In the genomic region with DNA sequence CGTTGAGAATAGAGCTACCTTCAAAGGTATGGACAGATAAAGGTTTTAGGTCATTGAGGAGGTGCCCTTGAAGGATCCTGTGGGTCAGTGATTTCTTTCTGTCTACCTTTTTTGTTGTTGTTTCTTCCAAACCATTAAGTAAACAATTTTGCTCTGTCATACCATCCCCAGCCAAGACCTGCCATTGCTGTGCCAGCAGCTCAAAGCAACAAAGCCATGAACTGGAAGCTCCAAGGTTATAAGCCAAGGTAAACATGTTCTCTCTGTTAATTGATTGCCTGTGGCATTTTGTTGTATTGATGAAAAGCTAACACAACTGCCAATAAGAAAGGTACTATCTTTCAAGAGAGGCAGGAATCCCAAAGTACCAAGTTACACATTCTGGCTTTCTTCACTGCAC, we compare ENCODE assay signal across 18 mouse cellular contexts.
DNase-seq lines count a peak whose midpoint lies in the region; ATAC-seq and TF ChIP-seq lines count a peak whose summit lies in the region.
"Had no signal": no experiment of that assay in that cellular context is flagged by ENCODE, and none has a peak within 500 bp of the region (broad histone marks: within the 10 kb centered on the region; RNA-seq: fewer than 3 reads in every experiment).

No protein-coding gene starts in this region.

- H3K27me3 ChIP-seq in liver, adult 2 months (ENCODE audit: control insufficient read depth, insufficient read depth, low read length): no peaks in the 10 kb centered on the region
- H3K27me3 ChIP-seq in liver, embryonic 12.5 days (replicated peaks): no peaks in the 10 kb centered on the region
- H3K27me3 ChIP-seq: Patski had no signal

- no peak overlapping the region for H3K4me2 ChIP-seq in liver, embryonic 12.5 days

- H3K9ac ChIP-seq in liver, adult 2 months (ENCODE audit: low read depth, low read length): no peak overlapping the region
- H3K9ac ChIP-seq in liver, embryonic 12.5 days: no peak overlapping the region

- H3K36me3 ChIP-seq in liver, adult 2 months (ENCODE audit: control insufficient read depth, insufficient read depth, low read length): no peaks in the 10 kb centered on the region
- H3K36me3 ChIP-seq in liver, embryonic 12.5 days: no peaks in the 10 kb centered on the region
- H3K36me3 ChIP-seq: G1E had no signal

- DNase-seq in liver, adult 2 months (ENCODE audit: extremely low read depth, low read depth, low spot score): peak; percentile 96
- peak; percentile 2 for DNase-seq in gonadal fat pad, adult 2 months (ENCODE audit: low read depth)
- no peak for DNase-seq in adrenal gland, postnatal 25 days
- DNase-seq: adrenal gland, adult 2 months; adrenal gland, adult 8-10 months; adrenal gland, postnatal 10 days; adrenal gland, postnatal 14 days; adrenal gland, postnatal 36 days; B cell, adult 2 months; cerebellum, adult 11 months; cerebellum, adult 11-12 months; cerebellum, adult 18-20 months; cerebellum, adult 2 months had no signal

- TF ChIP-seq POLR2A in liver, adult 2 months (IDR thresholded peaks at IDR 0.05; ENCODE audit: extremely low read depth, insufficient read depth, low read length): no peak

- peak overlapping the region; percentile 66 for H3K27ac ChIP-seq in liver, adult 2 months (replicated peaks; ENCODE audit: insufficient read depth, low read depth, low read length)
- no peak overlapping the region for H3K27ac ChIP-seq in liver, embryonic 12.5 days

- H3K4me1 ChIP-seq in liver, adult 2 months (ENCODE audit: control insufficient read depth, insufficient read depth, low read length): peaks cover 20% of the 10 kb centered on the region
- H3K4me1 ChIP-seq in liver, embryonic 12.5 days: no peaks in the 10 kb centered on the region

- WGBS in liver, adult 2 months: 60% methylated on average over 1 of the region's 1 CpGs
- whole genome bisulfite sequencing in liver, embryonic 12.5 days (ENCODE audit: insufficient replicate concordance): 33% methylated on average over 1 of the region's 1 CpGs

- H3K9me3 ChIP-seq in liver, embryonic 12.5 days (replicated peaks): no peaks in the 10 kb centered on the region
- H3K9me3 ChIP-seq: G1E had no signal

- H3K4me3 ChIP-seq in liver, adult 2 months (ENCODE audit: insufficient read depth, low read depth, low read length): no peak overlapping the region
- H3K4me3 ChIP-seq in liver, embryonic 12.5 days: no peak overlapping the region

- no peaks in the 10 kb centered on the region for H3K79me2 ChIP-seq in liver, adult 2 months (ENCODE audit: control insufficient read depth, insufficient read depth, low read length)

- no peak for TF ChIP-seq CTCF in liver, adult 2 months (IDR thresholded peaks at IDR 0.05; ENCODE audit: low read depth, low read length)

- ATAC-seq in liver, embryonic 12.5 days: no peak
- ATAC-seq: activated CD4-positive, CD25-positive, alpha-beta regulatory T cell, adult 4 months; CD4-positive, CD25-positive, alpha-beta regulatory T cell, adult 4 months; Patski had no signal
